Mouse (Mus musculus) left cerebral cortex, adult 8-10 months (tissue): ENCODE measurements around the gene Mea1. TPM values are rescaled to one million over a fixed set of nuclear protein-coding genes. Genes with fewer than 3 reads are reported as not detected.

Experiments
- DNase-seq, 2 experiments: peaks; one replicate each; pipeline ENCODE4 v3.0.0; 2022; ENCODE audit warnings: low spot score in 2 of 2
- total RNA-seq, 4 experiments: library from RNA; stranded (reverse); gene quantifications; 2 replicates each; pipeline ENCODE4 v1.2.4; 2022

Gene Mea1
- total RNA-seq, 4 experiments from 2014 or later = 108 to 117 (median 113) TPM

- no peak for DNase-seq
Measured at GRCm38 (mm10) chr17:46703971-46704886, 25.6 kb downstream of the Mea1 start.

GRCm38 (mm10) chr17:46704887-46705835, 26.6 kb downstream of the Mea1 start, which contains the start of gene Ppp2r5d:
Ppp2r5d (minus strand) TSS chr17:46705111.
- DNase-seq = peak; percentile 91 to 97

GRCm38 (mm10) chr17:46706375-46707089, 27.9 kb downstream of the Mea1 start:
- no peak for DNase-seq

GRCm38 (mm10) chr17:46710959-46711597, 32.5 kb downstream of the Mea1 start, which contains the start of gene Pex6:
Pex6 (plus strand) TSS chr17:46711463.
- DNase-seq = peak; percentile 74 to 91

GRCm38 (mm10) chr17:46711612-46712271, 33.1 kb downstream of the Mea1 start:
- no peak for DNase-seq

GRCm38 (mm10) chr17:46712442-46712841, 33.8 kb downstream of the Mea1 start:
- DNase-seq = no peak

- DNase-seq = no peak
Measured at GRCm38 (mm10) chr17:46713849-46714248, 35.3 kb downstream of the Mea1 start.

- DNase-seq = no peak
Measured at GRCm38 (mm10) chr17:46714756-46715481, 36.3 kb downstream of the Mea1 start.

- no peak for DNase-seq
Measured at GRCm38 (mm10) chr17:46721077-46721476, 42.5 kb downstream of the Mea1 start.

GRCm38 (mm10) chr17:46724477-46725084, 46.0 kb downstream of the Mea1 start:
- DNase-seq = no peak

GRCm38 (mm10) chr17:46725273-46725672, 46.7 kb downstream of the Mea1 start:
- no peak for DNase-seq

GRCm38 (mm10) chr17:46725731-46726645, 47.4 kb downstream of the Mea1 start:
- DNase-seq = no peak

GRCm38 (mm10) chr17:46727271-46727670, 48.7 kb downstream of the Mea1 start:
- no peak for DNase-seq

GRCm38 (mm10) chr17:46728021-46728420, 49.4 kb downstream of the Mea1 start:
- no peak for DNase-seq

- DNase-seq = no peak
Measured at GRCm38 (mm10) chr17:46728496-46728895, 49.9 kb downstream of the Mea1 start.

GRCm38 (mm10) chr17:46728904-46729318, 50.3 kb downstream of the Mea1 start, which contains the start of gene Gnmt:
Gnmt (minus strand) TSS chr17:46729168.
- no peak for DNase-seq
